Mouse (Mus musculus) ES-E14 (cell line): ENCODE results near the gene Gnb2.

Experiments
- CHD2 ChIP-seq: IDR thresholded peaks from 2 replicates; pipeline ENCODE4 v1.6.1; 2014; ENCODE audit warnings: mild to moderate bottlenecking, low read depth, low read length, inconsistent platforms
- HCFC1 ChIP-seq: IDR thresholded peaks from 2 replicates; pipeline ENCODE4 v1.6.1; 2012; ENCODE audit warnings: low read length, inconsistent platforms, borderline replicate concordance; ENCODE audit not compliant: insufficient read depth
- MAFK ChIP-seq: IDR thresholded peaks from 2 replicates; pipeline ENCODE4 v1.6.1; 2014; ENCODE audit warnings: mild to moderate bottlenecking, low read depth, low read length, inconsistent platforms; ENCODE audit not compliant: insufficient read depth
- ZC3H11A ChIP-seq: IDR thresholded peaks from 2 replicates; pipeline ENCODE4 v1.6.1; 2012; ENCODE audit warnings: low read depth, mild to moderate bottlenecking, inconsistent platforms, low read length, borderline replicate concordance
- ZNF384 ChIP-seq: IDR thresholded peaks from 2 replicates; pipeline ENCODE4 v1.6.1; 2012; ENCODE audit warnings: low read depth, low read length, inconsistent platforms

GRCm38 (mm10) chr5:137532808-137533116 lies 548 bp downstream of the Gnb2 start:
- TF ChIP-seq ZNF384: no peak
- no peak for TF ChIP-seq HCFC1
- TF ChIP-seq ZC3H11A: no peak
- TF ChIP-seq CHD2: no peak
- TF ChIP-seq MAFK: no peak
